Mouse (Mus musculus): Measurements from ENCODE around the gene Dnajc9. TPM values are rescaled to one million over a fixed set of nuclear protein-coding genes. Genes with fewer than 3 reads are reported as not detected.

Gene Dnajc9
- polyA plus RNA-seq, 1 experiment from 2014 or later: 238 TPM

DNA sequence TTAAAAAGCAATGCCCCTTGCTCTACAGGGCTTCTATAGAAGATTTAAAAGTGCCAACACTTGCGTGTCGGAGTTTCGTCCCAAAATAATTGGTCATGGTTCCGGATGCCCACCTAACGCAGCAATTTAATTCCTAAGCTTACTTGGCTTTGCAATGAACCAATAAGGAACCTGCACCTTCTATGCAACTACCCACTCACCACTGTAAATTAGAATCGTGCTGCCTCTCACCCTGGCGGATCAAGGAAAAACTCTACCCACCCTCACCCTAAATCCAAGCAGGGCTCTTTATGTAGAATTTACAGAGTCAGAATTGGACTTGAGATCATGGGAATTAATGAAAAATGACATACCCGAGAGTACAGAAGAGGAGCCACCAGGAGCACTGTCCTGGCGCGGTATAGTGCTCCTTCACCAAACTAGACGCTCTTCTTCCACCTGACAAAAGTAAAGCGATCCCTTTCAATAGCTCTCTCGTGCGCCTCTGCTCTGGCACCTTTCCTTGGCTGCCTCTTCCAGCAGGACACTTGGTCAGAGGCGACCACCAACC is 41.2 kb downstream of the Dnajc9 start:
- Histone ChIP-seq H3K4me3 (peak overlapping the region; percentile 72), H3K36me3 (peaks cover 18% of the 10 kb centered on the region), H3K9ac (peak overlapping the region; percentile 72), H3K27me3 (no peaks in the 10 kb centered on the region), H3K27ac (peak overlapping the region; percentile 69; the same call in 1 of the 2 replicates), H3K4me2 (replicated peaks) (peak overlapping the region; percentile 76), H3K4me1 (peaks cover 16% of the 10 kb centered on the region), H3K9me3 (no peaks in the 10 kb centered on the region)
- peak; percentile 13; the same call in 1 of the 2 replicates for ATAC-seq (ENCODE audit: insufficient number of reproducible peaks, insufficient read depth, low FRiP score, low TSS enrichment)
- 3% methylated on average over 15 of the region's 15 CpGs for WGBS

DNA sequence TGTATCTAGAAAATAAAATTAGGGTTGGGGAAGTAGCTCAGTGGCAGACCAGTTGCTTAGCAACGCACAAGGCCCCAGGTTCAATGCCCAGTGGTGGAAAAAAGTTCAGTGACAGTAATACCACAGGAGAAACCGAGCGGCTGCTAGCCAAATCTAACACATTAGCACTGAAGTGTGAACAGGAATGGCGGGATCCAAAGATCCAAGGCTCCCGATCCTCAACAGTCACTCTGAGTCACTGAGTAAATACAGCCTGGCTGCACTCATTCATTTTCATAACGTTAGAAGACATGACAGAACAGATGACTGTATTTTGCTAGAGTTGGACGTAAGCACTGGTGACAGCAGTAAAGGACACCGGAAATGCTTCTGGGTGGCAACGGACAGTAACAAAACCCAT is 42.8 kb downstream of the Dnajc9 start:
- Histone ChIP-seq H3K36me3 (peaks cover 30% of the 10 kb centered on the region), H3K9ac (no peak overlapping the region), H3K4me3 (no peak overlapping the region), H3K4me2 (replicated peaks) (no peak overlapping the region), H3K9me3 (no peaks in the 10 kb centered on the region), H3K4me1 (peaks cover 16% of the 10 kb centered on the region), H3K27me3 (no peaks in the 10 kb centered on the region), H3K27ac (no peak overlapping the region)
- no peak for ATAC-seq (ENCODE audit: insufficient number of reproducible peaks, insufficient read depth, low FRiP score, low TSS enrichment)
- WGBS: 89% methylated on average over 9 of the region's 9 CpGs

DNA sequence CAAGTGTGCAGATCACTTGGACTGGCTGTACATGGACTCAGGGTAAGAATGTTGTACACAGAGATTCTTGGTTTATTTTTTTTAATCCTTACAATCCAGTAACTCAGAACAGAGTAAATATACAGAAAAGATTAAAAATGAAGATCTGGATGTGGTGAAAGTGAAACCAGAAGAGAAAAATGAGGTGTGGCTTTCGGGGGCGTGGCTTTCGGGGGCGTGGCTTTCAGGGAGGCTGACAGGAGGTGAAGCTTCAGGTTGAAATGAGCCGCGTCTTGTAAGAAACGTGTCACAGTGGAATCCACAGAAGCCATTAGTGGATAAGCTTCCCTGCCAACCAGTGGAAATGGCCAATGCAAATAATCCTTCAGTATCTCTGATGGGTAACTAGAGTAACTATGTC is 47.8 kb downstream of the Dnajc9 start:
- H3K4me3 ChIP-seq: no peak overlapping the region
- WGBS: 78% methylated on average over 7 of the region's 7 CpGs

DNA sequence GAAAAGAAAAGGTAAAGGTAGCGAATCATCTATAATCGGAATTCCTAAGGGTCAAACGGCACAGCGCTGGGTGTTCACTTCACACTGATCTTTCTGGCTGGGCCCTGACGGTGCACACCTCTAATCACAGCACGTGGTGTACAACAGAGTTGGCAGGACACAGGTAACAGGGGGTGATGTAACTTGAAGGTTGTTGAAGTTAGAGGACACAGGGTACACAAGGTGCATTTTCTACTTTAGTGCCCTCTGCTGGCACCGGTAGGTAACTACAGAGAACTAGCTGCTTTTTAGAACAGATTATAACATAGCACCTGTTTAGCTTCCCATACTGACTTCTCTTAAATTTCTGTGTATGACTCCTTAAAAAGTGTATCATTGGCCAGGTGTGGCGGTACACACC is 48.6 kb downstream of the Dnajc9 start:
- 87% methylated on average over 8 of the region's 8 CpGs for WGBS
- Histone ChIP-seq H3K9ac (no peak overlapping the region), H3K4me3 (no peak overlapping the region), H3K36me3 (peaks cover 50% of the 10 kb centered on the region), H3K9me3 (no peaks in the 10 kb centered on the region), H3K27ac (no peak overlapping the region), H3K27me3 (no peaks in the 10 kb centered on the region), H3K4me2 (replicated peaks) (no peak overlapping the region), H3K4me1 (no peaks in the 10 kb centered on the region)
- ATAC-seq (ENCODE audit: insufficient number of reproducible peaks, insufficient read depth, low FRiP score, low TSS enrichment): no peak

More for the DNA sequence above, 47.8 kb downstream of the Dnajc9 start:
- no peak for ATAC-seq (ENCODE audit: insufficient number of reproducible peaks, insufficient read depth, low FRiP score, low TSS enrichment)
- no peaks in the 10 kb centered on the region for H3K4me1 ChIP-seq
- H3K27ac ChIP-seq: no peak overlapping the region
- H3K27me3 ChIP-seq: no peaks in the 10 kb centered on the region
- H3K4me2 ChIP-seq (replicated peaks): no peak overlapping the region
- H3K36me3 ChIP-seq: peaks cover 49% of the 10 kb centered on the region
- no peaks in the 10 kb centered on the region for H3K9me3 ChIP-seq
- no peak overlapping the region for H3K9ac ChIP-seq

DNA sequence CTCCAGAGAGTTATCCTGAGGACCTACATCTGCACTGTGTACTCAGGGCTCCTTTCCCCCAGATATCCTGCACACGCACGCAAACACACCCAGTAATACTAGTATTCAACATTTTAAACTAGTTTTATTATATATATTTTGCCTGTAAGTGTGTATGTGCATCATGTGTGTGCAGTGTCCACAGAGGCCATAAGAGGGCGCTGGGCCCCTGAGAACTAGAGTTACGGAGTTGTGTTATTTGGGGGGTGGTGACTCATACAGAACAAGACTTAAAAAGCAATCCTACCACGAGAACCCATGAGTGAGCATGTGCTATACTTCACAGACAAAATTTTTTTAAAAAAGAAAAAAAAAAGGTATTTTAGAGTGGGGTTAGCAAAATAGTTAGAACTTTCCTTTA is 49.3 kb downstream of the Dnajc9 start:
- no peak overlapping the region for H3K4me3 ChIP-seq
- no peaks in the 10 kb centered on the region for H3K27me3 ChIP-seq
- no peaks in the 10 kb centered on the region for H3K9me3 ChIP-seq
- H3K36me3 ChIP-seq: peaks cover 54% of the 10 kb centered on the region
- whole genome bisulfite sequencing: 96% methylated on average over 5 of the region's 5 CpGs
- H3K4me2 ChIP-seq (replicated peaks): no peak overlapping the region
- ATAC-seq (ENCODE audit: insufficient number of reproducible peaks, insufficient read depth, low FRiP score, low TSS enrichment): no peak
- no peaks in the 10 kb centered on the region for H3K4me1 ChIP-seq
- no peak overlapping the region for H3K27ac ChIP-seq
- H3K9ac ChIP-seq: no peak overlapping the region

Other genes with a start within 250 kb of the Dnajc9 start
- 6.5 and 6.9 TPM in 2 replicates for gene Kcnk5, start 207.1 kb downstream of the Dnajc9 start, polyA plus RNA-seq (2016; fragmentation: Nextera tagmentation; extraction: Ambion mirVana)
- not detected in 2 replicates for gene Kcnk16, start 119.7 kb downstream of the Dnajc9 start, polyA plus RNA-seq (2016; fragmentation: Nextera tagmentation; extraction: Ambion mirVana)
- 14.1 and 15.6 TPM in 2 replicates for gene Nudt13, start 94.2 kb downstream of the Dnajc9 start, polyA plus RNA-seq (2016; fragmentation: Nextera tagmentation; extraction: Ambion mirVana)
- 56.9 and 58.7 TPM in 2 replicates for gene Ecd, start 40.8 kb downstream of the Dnajc9 start, polyA plus RNA-seq (2016; fragmentation: Nextera tagmentation; extraction: Ambion mirVana)
- gene Fam149b, start 40.7 kb downstream of the Dnajc9 start, polyA plus RNA-seq (2016; fragmentation: Nextera tagmentation; extraction: Ambion mirVana): 48.4 and 53.5 TPM in 2 replicates
- gene Mrps16, start 4.7 kb upstream of the Dnajc9 start, polyA plus RNA-seq (2016; fragmentation: Nextera tagmentation; extraction: Ambion mirVana): 87.4 and 91.6 TPM in 2 replicates
- gene Cfap70, start 63.3 kb upstream of the Dnajc9 start, polyA plus RNA-seq (2016; fragmentation: Nextera tagmentation; extraction: Ambion mirVana): 0.18 and 0.67 TPM in 2 replicates
- gene Anxa7, start 91.2 kb upstream of the Dnajc9 start, polyA plus RNA-seq (2016; fragmentation: Nextera tagmentation; extraction: Ambion mirVana): 30.8 and 34.0 TPM in 2 replicates
- 1.4 and 1.6 TPM in 2 replicates for gene Mss51, start 108.0 kb upstream of the Dnajc9 start, polyA plus RNA-seq (2016; fragmentation: Nextera tagmentation; extraction: Ambion mirVana)
- 59.5 and 62.4 TPM in 2 replicates for gene Ppp3cb, start 157.7 kb upstream of the Dnajc9 start, polyA plus RNA-seq (2016; fragmentation: Nextera tagmentation; extraction: Ambion mirVana)